8 mouse cellular contexts compared by ENCODE assay signal in genomic region chr7:35171867-35172382, GRCm38 (mm10). TPM values are rescaled to one million over a fixed set of nuclear protein-coding genes. Genes with fewer than 3 reads are reported as not detected.
DNase-seq lines count a peak whose midpoint lies in the region; ATAC-seq and TF ChIP-seq lines count a peak whose summit lies in the region.

No protein-coding gene starts in this region.

- peak overlapping the region; percentile 42 for H3K4me2 ChIP-seq in forebrain, embryonic 13.5 days
- peak overlapping the region; percentile 27; the same call in 1 of the 2 replicates for H3K4me2 ChIP-seq in liver, embryonic 15.5 days
- H3K4me2 ChIP-seq in neural tube, embryonic 13.5 days, result peak overlapping the region; percentile 20; the same call in 1 of the 2 replicates

- peak; percentile 10 for DNase-seq in G1E (ENCODE audit: low spot score)
- peak; percentile 94 for DNase-seq in c-Kit-positive CD71-negative TER-119-negative erythroid progenitor cells, embryonic 14.5 days (ENCODE audit: low read depth)
- DNase-seq in heart, postnatal 10 days, result peak; percentile 84 to 88
- DNase-seq in kidney, postnatal 36 days, result peak; percentile 86 to 90
- DNase-seq in thymus, postnatal 14 days, result peak; percentile 68

- TF ChIP-seq CTCF in G1E (IDR thresholded peaks at IDR 0.05; ENCODE audit: low read depth, low read length), result no peak

- no peak for ATAC-seq in G1E (ENCODE audit: extremely low read depth, insufficient number of reproducible peaks, low FRiP score, poor library complexity, severe bottlenecking)
- ATAC-seq in forebrain, embryonic 13.5 days, result peak; percentile 87
- ATAC-seq in liver, embryonic 15.5 days (ENCODE audit: insufficient read depth), result no peak
- peak; percentile 76 for ATAC-seq in neural tube, embryonic 13.5 days (ENCODE audit: low read depth)

- 3% methylated on average over 14 of the region's 16 CpGs for WGBS in forebrain, embryonic 13.5 days
- WGBS in liver, embryonic 15.5 days (ENCODE audit: insufficient replicate concordance), result 2% methylated on average over 16 of the region's 16 CpGs
- under 1% methylated on average over 14 of the region's 16 CpGs for WGBS in neural tube, embryonic 13.5 days

- no peak overlapping the region for H3K9ac ChIP-seq in forebrain, embryonic 13.5 days
- no peak overlapping the region for H3K9ac ChIP-seq in liver, embryonic 15.5 days
- no peak overlapping the region for H3K9ac ChIP-seq in neural tube, embryonic 13.5 days

- intact Hi-C loops in heart, postnatal 10 days (cut with DNase I), result loop anchor here (1.0 to 10.0 kb wide), 7 partner anchors 52 to 765 kb away; no protein-coding TSS in a partner anchor

- no peak overlapping the region for H3K27ac ChIP-seq in forebrain, embryonic 13.5 days
- H3K27ac ChIP-seq in liver, embryonic 15.5 days (replicated peaks), result no peak overlapping the region
- H3K27ac ChIP-seq in neural tube, embryonic 13.5 days (replicated peaks), result no peak overlapping the region

- no peaks in the 10 kb centered on the region for H3K9me3 ChIP-seq in G1E (replicated peaks)
- no peaks in the 10 kb centered on the region for H3K9me3 ChIP-seq in forebrain, embryonic 13.5 days (replicated peaks)
- H3K9me3 ChIP-seq in liver, embryonic 15.5 days (replicated peaks), result no peaks in the 10 kb centered on the region
- H3K9me3 ChIP-seq in neural tube, embryonic 13.5 days, result no peaks in the 10 kb centered on the region

- H3K4me1 ChIP-seq in G1E (ENCODE audit: insufficient read depth, low read depth, low read length), result peaks cover 11% of the 10 kb centered on the region
- H3K4me1 ChIP-seq in forebrain, embryonic 13.5 days, result 0 out of 2 replicates have a peak, but pooled peaks cover 3% of the 10 kb centered on the region
- H3K4me1 ChIP-seq in liver, embryonic 15.5 days (replicated peaks), result peaks cover 23% of the 10 kb centered on the region
- H3K4me1 ChIP-seq in neural tube, embryonic 13.5 days (replicated peaks), result peaks cover 9% of the 10 kb centered on the region; the same call in 1 of the 2 replicates

- no peaks in the 10 kb centered on the region for H3K36me3 ChIP-seq in G1E (replicated peaks)
- H3K36me3 ChIP-seq in forebrain, embryonic 13.5 days (ENCODE audit: poor library complexity, severe bottlenecking), result no peaks in the 10 kb centered on the region
- no peaks in the 10 kb centered on the region for H3K36me3 ChIP-seq in liver, embryonic 15.5 days (replicated peaks)
- H3K36me3 ChIP-seq in neural tube, embryonic 13.5 days, result no peaks in the 10 kb centered on the region

- no peak overlapping the region for H3K4me3 ChIP-seq in G1E (ENCODE audit: low read depth, low read length)
- no peak overlapping the region for H3K4me3 ChIP-seq in forebrain, embryonic 13.5 days
- H3K4me3 ChIP-seq in liver, embryonic 15.5 days (replicated peaks), result no peak overlapping the region
- no peak overlapping the region for H3K4me3 ChIP-seq in neural tube, embryonic 13.5 days

- peaks cover 6% of the 10 kb centered on the region; the same call in 1 of the 2 replicates for H3K27me3 ChIP-seq in G1E (ENCODE audit: insufficient read depth, low read length)
- H3K27me3 ChIP-seq in forebrain, embryonic 13.5 days, result peaks cover 8% of the 10 kb centered on the region; the same call in 1 of the 2 replicates
- no peaks in the 10 kb centered on the region for H3K27me3 ChIP-seq in liver, embryonic 15.5 days
- peaks cover 27% of the 10 kb centered on the region for H3K27me3 ChIP-seq in neural tube, embryonic 13.5 days

RNA-seq across cellular contexts. Expression of gene Slc7a10, which starts 14.3 kb away (rescaled TPM):
- total RNA-seq in G1E (2014; fragmentation: Nextera tagmentation) (not detected in 2 replicates), G1E (2017) (0.22 TPM in 1 of 2 replicates, not detected in the other)
- polyA plus RNA-seq in G1E (2012), result not detected in 2 replicates
- polyA plus RNA-seq in forebrain, embryonic 13.5 days (2015; fragmentation: Nextera tagmentation; extraction: Ambion mirVana), result 2.5 and 2.6 TPM in 2 replicates
- 1 to 10 TPM in 1 of 2 experiments, under 1 TPM in 1; 0.60 to 1.1 TPM for total RNA-seq in heart, postnatal 10 days (2021)
- polyA plus RNA-seq in liver, embryonic 15.5 days (2015; fragmentation: Nextera tagmentation; extraction: Ambion mirVana), result 0.60 and 1.0 TPM in 2 replicates
- 6.2 and 7.5 TPM in 2 replicates for polyA plus RNA-seq in neural tube, embryonic 13.5 days (2015; fragmentation: Nextera tagmentation; extraction: Ambion mirVana)

RNA-seq across cellular contexts. Expression of gene Lrp3, which starts 43.4 kb away (rescaled TPM):
- total RNA-seq in G1E (2014; fragmentation: Nextera tagmentation), result not detected in 2 replicates
- total RNA-seq in G1E (2017), result 0.06 and 0.16 TPM in 2 replicates
- not detected in 2 replicates for polyA plus RNA-seq in G1E (2012)
- polyA plus RNA-seq in forebrain, embryonic 13.5 days (2015; fragmentation: Nextera tagmentation; extraction: Ambion mirVana), result 23.7 and 24.1 TPM in 2 replicates
- 10 to 100 TPM in 1 of 2 experiments, 1 to 10 TPM in 1; 8.7 to 10.1 TPM for total RNA-seq in heart, postnatal 10 days (2021)
- polyA plus RNA-seq in liver, embryonic 15.5 days (2015; fragmentation: Nextera tagmentation; extraction: Ambion mirVana), result 0.40 and 0.50 TPM in 2 replicates
- 20.8 and 21.7 TPM in 2 replicates for polyA plus RNA-seq in neural tube, embryonic 13.5 days (2015; fragmentation: Nextera tagmentation; extraction: Ambion mirVana)

RNA-seq across cellular contexts. Expression of gene Cebpa, which starts 52.8 kb away (rescaled TPM):
- total RNA-seq in G1E (2014; fragmentation: Nextera tagmentation) (not detected in 2 replicates), G1E (2017) (not detected in 2 replicates)
- 0.02 and 0.04 TPM in 2 replicates for polyA plus RNA-seq in G1E (2012)
- 0.24 and 0.35 TPM in 2 replicates for polyA plus RNA-seq in forebrain, embryonic 13.5 days (2015; fragmentation: Nextera tagmentation; extraction: Ambion mirVana)
- total RNA-seq in heart, postnatal 10 days (2021), result 10 to 100 TPM in 1 of 2 experiments, 1 to 10 TPM in 1; 7.6 to 13.7 TPM
- 11.0 and 13.8 TPM in 2 replicates for polyA plus RNA-seq in liver, embryonic 15.5 days (2015; fragmentation: Nextera tagmentation; extraction: Ambion mirVana)
- polyA plus RNA-seq in neural tube, embryonic 13.5 days (2015; fragmentation: Nextera tagmentation; extraction: Ambion mirVana), result 0.69 and 1.1 TPM in 2 replicates

Comparison
In these comparisons a context has a peak if more than half of its experiments do, and no peak if none do; other contexts are left out.
1. ATAC-seq: peak in forebrain, embryonic 13.5 days (single experiment) and neural tube, embryonic 13.5 days (single experiment); none in G1E (single experiment) and liver, embryonic 15.5 days (single experiment).
2. DNase-seq: peak in every context shown above with its lines; median percentile 94 in c-Kit-positive CD71-negative TER-119-negative erythroid progenitor cells, embryonic 14.5 days; 88 in kidney, postnatal 36 days; 86 in heart, postnatal 10 days; 68 in thymus, postnatal 14 days; 10 in G1E.
3. RNA of gene Lrp3, which starts 43.4 kb away (polyA plus RNA-seq): 23.7 to 24.1 TPM in forebrain, embryonic 13.5 days and 20.8 to 21.7 TPM in neural tube, embryonic 13.5 days; 0.40 to 0.50 TPM in liver, embryonic 15.5 days and not detected in G1E; every median in the first group is over 10 times any median in the second.
4. Peak in every context shown above with its lines, with median percentiles within 50 percentile points of each other: H3K4me2 ChIP-seq.